Mouse (Mus musculus): ENCODE measurements around the gene Hist1h3d.
"Not testable (repeated sequence)": the region's sequence is repeated elsewhere in the genome, so short reads cannot be mapped to it uniquely, and the experiment has no call there.

The Hist1h3d gene

DNA sequence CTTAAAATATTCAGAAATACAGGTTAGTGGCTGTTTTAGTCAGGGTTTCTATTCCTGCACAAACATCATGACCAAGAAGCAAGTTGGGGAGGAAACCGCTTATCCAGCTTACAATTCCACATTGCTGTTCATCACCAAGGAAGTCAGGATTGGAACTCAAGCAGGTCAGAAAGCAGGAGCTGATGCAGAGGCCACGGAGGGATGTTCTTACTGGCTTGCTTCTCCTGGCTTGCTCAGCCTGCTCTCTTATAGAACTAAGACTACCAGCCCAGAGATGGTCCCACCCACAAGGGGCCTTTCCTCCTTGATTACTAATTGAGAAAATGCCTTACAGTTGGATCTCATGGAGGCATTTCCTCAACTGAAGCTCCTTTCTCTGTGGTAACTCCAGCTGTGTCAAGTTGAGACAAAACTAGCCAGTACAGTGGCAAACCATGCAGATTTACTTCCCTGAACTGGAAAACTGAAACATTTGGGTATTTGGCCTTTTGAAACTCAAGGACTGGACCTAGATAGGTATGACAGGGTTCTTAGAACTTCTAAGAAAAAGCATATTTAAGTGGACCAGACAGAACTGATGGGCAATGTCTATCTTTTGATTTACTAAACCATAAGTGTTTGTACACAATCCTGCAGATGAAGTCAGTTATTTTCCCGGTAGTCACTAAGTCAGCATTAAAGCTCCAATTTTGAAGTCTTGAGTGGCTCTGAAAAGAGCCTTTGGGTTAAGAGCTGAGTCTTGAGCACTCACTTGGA lies 33.2 kb upstream of the Hist1h3d start:
- peak; percentile 62 for DNase-seq (ENCODE audit: low read depth)

DNA sequence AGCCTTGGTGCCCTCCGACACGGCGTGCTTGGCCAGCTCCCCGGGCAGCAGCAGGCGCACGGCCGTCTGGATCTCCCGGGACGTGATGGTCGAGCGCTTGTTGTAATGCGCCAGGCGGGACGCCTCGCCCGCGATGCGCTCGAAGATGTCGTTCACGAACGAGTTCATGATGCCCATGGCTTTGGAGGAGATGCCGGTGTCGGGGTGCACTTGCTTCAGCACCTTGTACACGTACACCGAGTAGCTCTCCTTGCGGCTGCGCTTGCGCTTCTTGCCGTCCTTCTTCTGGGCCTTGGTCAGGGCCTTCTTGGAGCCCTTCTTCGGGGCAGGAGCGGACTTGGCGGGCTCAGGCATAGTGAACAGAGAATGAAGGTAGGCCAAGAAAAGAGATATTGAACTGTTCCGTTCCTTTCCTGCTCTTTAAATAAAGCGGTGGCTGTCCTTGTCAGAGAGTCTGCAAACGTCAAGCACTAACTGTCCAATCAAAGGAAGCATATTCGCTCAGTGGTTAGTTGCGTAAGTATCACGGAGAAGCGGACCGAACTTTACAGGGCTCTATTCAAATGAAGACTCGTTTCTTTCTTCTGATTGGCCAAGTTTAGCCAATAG lies 32.5 kb upstream of the Hist1h3d start, which contains the start of gene Hist1h2bh:
TSS of gene Hist1h2bh (minus strand) at position 394 of the 609 bp plus-strand sequence.
- peak; percentile 96 for DNase-seq (ENCODE audit: low read depth)

DNA sequence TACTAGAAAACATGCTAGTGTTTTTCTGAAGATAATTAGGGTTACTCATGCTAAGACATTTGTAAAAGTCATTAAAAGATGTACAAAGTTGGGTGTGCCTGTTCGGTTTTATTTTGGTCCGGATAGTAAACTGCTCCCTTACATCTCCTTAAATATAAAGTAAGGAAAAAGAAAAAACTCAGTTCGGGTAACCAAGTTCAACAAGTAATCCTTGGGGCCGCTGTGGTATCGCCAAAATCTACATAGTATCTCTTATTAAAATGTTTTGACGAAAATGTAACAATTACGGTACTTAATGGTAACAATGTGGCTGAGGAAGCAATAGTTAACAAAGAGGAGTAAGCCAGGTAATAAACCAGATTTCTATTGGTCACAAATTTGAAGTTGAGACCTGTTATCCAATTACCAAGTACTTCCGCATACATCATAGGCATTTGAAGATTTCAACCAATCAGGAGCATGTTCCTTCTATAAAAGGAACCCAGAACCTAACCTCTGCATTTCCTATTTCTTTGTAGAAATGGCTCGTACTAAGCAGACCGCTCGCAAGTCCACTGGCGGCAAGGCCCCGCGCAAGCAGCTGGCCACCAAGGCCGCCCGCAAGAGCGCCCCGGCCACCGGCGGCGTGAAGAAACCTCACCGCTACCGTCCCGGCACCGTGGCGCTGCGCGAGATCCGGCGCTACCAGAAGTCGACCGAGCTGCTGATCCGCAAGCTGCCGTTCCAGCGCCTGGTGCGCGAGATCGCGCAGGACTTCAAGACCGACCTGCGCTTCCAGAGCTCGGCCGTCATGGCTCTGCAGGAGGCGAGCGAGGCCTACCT lies 31.4 kb upstream of the Hist1h3d start, which contains the start of gene Hist1h3f:
TSS of gene Hist1h3f (plus strand) at position 88 of the 822 bp plus-strand sequence.
- DNase-seq (ENCODE audit: low read depth) = peak; percentile 97

DNA sequence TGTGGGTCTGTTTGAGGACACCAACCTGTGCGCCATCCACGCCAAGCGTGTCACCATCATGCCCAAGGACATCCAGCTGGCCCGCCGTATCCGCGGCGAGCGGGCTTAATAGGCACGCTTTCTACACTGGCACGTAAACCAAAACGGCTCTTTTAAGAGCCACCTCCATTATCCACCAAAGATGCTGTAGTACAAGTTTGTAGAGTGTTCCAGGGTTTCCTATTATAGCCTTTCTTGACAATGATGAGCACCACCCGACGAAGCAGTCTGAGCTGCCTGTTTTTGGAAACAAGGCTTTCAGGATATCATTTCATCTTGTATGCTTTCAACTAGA lies 30.8 kb upstream of the Hist1h3d start:
- peak; percentile 57 for DNase-seq (ENCODE audit: low read depth)

DNA sequence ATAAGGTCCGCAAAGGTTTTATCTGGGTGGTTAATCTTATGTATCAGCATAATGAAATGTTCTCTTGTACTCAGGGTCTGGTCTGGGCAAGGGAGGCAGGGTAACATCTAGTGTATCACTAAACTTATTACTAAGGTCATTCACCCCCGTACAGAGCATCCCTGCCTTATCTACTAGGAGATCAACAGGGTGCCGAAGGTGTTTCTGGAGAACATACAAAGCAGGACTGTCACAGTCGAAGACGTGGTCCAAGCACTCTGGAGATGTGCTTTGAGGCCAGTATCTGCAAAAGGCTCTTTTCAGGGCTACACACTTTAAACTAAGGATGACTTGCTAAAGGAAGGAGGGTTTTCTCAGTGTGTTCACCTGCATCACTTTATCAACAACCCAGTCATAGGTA lies 28.9 kb upstream of the Hist1h3d start:
- no peak for DNase-seq (ENCODE audit: low read depth)

DNA sequence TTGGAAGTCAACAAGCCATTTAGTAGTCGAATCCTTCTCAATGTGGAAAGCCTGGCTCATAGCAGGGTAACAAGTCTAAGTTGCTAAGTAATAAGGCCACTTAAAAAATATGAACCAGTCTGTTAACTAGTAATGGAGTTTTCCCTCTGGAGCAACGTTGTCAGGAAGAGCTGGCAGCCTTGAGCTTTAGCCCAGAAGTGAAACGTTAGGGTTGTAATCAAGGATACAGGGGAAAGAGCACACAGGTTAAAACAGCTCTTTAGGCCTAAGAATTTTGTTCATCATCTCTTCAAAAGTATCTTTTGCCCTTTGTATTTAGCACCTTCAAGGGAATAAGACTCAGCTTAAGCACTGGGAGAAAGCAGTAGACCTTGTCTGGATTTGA lies 24.8 kb upstream of the Hist1h3d start:
- no peak for DNase-seq (ENCODE audit: low read depth)

DNA sequence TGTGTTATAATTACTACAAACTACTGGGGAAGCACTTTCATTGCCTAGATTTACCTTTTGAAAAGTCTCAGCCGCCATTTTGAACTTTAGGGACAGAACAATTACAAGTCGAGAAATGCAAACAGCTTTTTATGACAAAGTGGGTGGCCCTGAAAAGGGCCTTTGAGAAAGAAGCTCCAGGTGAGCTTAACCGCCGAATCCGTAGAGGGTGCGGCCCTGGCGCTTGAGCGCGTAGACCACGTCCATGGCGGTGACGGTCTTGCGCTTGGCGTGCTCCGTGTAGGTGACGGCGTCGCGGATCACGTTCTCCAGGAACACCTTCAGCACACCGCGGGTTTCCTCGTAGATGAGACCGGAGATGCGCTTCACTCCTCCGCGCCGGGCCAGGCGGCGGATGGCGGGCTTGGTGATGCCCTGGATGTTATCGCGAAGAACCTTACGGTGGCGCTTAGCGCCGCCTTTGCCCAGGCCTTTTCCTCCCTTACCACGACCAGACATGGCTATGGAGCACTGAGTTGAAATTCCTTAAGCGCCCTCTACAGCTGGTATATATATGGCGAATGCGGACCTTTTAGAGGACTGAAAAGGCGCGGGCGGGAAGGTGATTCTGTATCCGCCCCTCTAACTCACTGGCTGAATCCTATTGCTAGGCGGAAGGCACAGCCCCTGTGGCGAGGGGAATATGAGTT lies 24.3 kb upstream of the Hist1h3d start, which contains the start of gene Hist1h4f:
TSS of gene Hist1h4f (minus strand) at position 503 of the 689 bp plus-strand sequence.
- DNase-seq (ENCODE audit: low read depth) = peak; percentile 93

DNA sequence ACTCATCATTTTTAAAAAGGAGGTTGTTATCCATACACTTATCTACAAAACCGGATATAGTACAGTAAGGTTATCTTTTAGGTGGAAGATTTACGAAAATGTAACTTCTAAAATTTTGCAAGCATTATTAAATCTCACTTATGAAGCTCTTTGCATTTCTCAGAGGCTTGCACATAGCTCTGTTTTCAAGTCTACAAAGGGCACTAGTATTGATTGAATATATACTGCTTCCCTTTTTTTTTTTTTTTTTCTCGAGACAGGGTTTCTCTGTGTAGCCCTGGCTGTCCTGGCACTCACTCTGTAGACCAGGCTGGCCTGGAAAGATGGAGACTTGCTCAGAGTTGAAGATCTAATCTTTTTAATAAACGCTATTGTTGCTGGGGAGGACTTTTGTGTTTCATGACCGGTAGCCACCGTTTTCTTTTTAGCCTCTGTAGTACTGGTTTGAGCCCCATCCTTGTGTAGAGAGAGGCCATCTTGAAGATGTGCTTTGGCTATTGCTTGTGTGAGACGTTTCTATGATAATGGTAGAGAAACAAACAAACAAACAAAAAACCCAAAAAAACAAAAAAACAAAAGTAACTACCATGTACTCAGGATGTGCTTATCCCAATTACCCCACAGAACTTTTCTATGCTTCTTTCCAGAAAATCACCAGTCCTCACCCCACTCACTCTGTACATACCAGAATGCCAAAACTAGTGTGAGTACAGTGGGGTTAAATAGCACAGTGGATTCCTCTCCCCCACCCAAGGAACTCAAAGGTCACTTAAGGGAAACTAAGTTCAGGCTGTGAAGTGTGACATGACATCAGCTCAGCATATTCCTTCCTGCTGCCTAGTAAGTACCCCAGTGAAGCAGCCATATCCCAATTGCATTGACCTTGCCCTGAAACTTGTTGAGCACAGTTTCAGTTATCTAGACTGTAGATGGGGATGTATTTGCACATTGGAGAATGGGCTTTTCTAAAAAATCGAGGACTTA lies 23.3 kb upstream of the Hist1h3d start:
- DNase-seq (ENCODE audit: low read depth) = peak; percentile 41

DNA sequence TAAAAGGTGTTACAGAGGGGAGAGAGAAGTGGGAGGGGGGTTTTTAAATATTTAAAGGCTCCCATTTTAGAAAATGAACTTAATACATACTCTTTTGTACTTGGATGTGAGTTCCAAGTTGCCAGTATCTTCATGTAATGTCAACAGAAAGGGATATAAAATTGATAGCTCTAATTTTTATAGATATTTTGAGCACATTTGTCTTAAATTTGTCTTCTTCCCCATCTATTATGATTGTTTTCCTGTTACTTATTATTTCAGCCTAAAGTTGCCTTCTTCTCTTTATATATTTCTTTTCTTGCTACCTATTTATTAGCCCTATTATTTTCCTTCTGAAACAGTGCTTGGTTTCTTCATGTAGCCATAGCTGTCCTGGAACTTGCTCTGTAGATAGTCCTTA lies 22.6 kb upstream of the Hist1h3d start, which contains the start of gene Hist1h1d:
TSS of gene Hist1h1d (plus strand) at position 301 of the 400 bp plus-strand sequence.
- no peak for DNase-seq (ENCODE audit: low read depth)

DNA sequence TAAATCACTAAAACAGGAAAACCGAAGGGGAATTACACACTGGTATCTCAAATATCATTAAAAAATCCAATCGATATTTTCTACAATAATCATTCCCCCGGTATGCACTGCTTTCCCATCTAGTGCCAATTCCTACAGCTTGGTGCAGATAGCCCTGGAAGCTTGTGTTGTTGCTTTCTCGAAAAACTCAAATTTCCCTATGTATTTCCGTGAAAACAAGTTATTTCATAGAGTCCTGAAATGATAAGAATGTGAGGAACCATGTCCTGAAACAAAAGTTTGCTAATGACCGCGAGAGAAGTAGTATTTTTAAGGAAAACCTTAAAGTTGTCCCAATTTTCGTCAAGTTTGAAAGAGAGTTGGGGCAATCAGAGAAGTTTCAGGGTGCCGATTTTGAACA lies 21.2 kb upstream of the Hist1h3d start:
- no peak for DNase-seq (ENCODE audit: low read depth)

DNA sequence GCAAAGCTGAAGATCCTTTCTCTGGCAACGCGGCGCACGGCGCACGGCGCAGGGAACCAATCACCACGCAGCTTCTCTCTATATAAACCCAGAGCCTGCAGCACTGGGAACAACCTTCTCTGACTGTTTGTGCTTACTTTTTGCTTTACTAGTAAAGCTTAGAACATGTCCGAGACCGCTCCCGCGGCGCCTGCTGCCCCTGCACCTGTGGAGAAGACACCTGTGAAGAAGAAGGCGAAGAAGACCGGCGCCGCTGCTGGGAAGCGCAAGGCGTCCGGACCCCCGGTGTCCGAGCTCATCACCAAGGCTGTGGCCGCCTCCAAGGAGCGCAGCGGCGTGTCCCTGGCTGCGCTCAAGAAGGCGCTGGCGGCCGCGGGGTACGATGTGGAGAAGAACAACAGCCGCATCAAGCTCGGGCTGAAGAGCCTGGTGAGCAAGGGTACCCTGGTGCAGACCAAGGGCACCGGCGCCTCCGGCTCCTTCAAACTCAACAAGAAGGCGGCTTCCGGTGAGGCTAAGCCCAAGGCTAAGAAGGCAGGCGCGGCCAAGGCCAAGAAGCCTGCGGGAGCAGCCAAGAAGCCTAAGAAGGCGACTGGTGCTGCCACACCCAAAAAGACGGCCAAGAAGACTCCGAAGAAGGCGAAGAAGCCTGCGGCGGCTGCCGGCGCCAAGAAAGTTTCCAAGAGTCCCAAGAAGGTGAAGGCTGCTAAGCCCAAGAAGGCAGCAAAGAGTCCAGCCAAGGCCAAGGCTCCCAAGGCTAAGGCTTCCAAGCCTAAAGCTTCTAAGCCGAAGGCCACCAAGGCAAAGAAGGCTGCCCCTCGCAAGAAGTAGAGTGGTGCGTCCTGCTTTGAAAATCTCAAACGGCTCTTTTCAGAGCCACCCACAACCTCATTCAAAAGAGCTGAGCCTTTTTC lies 20.4 kb upstream of the Hist1h3d start:
- DNase-seq (ENCODE audit: low read depth) = peak; percentile 88

DNA sequence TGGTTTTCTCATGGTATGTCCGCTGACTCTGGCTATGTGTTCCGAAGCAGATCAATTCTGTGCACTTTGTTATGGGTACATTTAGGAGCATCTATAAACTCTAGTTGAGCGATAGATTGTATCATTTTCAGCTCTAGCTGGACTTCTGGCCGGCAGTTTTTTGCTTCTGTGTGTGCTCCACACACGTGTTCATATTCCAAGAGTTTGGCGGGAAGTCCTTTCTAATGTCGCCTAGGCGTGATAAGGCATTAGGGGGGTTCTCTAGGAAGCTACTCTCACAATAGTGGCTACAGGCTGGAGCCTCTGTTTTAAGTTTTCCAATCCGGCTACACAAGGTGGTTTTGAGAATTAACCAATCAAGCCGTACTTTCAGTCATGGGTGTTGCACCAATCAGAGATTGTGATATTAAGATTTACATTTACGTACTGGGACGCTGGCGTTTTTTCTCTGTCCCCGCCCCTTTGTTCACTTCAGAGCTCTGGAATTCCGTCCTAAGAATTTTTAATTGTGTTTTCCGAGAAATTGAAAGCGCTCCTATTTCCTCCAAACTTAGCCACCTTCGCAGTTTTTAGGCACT lies 19.6 kb upstream of the Hist1h3d start:
- DNase-seq (ENCODE audit: low read depth) = peak; percentile 91

DNA sequence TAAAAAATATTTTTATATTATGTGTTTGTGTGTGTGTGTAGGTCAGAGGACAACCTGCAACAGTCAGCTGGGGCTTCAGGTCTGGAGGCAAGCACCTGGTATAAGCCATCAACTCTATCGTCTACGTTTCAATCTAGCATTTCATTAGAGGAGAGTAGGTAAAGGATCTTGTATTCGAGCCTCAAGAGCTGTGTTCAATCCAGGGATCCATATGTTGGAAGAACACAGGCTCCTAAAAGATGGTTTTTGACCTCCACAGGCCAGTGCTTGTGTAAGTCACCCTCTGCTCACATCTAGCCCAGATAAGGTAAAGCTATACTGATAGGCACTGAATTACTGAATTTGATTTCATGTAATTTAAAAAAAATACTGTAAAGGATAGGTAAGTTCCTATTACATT lies 18.7 kb upstream of the Hist1h3d start:
- no peak for DNase-seq (ENCODE audit: low read depth)

DNA sequence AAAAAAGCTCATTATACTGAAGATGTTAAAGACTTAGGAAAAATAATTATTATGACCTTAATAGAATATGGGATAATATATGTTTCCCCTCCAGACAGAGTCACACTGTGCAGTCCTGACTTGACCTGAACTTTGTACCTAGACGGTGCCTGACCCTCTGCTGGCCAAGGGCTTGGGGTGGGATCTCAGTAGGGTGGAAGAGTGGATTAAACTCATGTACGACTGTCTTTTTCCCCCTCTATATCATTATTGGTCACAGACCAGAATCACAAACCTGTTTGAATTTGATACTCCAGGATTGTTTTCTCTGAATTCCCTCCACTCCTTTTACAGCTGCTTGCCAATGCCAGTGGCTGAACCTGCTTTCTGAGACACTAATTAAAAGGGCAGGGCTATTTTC lies 14.9 kb upstream of the Hist1h3d start:
- DNase-seq (ENCODE audit: low read depth) = not testable (repeated sequence)

DNA sequence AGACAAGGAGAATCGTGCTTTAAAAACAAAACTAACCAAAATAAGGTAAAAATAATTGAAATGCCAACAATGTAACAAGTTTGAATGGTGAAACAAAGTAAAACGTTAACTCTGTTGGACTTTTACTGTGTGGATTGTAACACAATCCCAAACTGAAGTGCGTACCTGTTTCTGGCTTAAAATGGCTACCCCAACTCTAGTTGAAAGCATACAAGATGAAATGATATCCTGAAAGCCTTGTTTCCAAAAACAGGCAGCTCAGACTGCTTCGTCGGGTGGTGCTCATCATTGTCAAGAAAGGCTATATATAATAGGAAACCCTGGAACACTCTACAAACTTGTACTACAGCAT lies 14.1 kb upstream of the Hist1h3d start:
- not testable (repeated sequence) for DNase-seq (ENCODE audit: low read depth)

DNA sequence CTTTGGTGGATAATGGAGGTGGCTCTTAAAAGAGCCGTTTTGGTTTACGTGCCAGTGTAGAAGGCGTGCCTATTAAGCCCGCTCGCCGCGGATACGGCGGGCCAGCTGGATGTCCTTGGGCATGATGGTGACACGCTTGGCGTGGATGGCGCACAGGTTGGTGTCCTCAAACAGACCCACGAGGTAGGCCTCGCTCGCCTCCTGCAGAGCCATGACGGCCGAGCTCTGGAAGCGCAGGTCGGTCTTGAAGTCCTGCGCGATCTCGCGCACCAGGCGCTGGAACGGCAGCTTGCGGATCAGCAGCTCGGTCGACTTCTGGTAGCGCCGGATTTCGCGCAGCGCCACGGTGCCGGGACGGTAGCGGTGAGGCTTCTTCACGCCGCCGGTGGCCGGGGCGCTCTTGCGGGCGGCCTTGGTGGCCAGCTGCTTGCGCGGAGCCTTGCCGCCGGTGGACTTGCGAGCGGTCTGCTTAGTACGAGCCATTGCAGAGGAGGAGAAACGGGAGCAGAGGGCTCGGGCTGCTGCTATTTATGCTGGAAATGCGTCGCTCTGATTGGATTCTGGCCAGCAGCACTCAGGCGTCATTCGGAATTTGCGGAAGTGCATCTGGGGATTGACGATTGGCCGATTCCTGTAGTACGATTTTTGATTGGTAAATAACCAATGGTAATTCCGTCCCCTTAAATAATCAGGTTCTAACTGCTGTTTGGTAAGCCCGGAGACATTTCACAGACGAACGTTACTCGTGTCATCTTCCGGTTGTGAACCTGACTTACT lies 13.5 kb upstream of the Hist1h3d start, which contains the start of gene Hist1h3e:
TSS of gene Hist1h3e (minus strand) at position 487 of the 777 bp plus-strand sequence.
- peak; percentile 97 for DNase-seq (ENCODE audit: low read depth)

DNA sequence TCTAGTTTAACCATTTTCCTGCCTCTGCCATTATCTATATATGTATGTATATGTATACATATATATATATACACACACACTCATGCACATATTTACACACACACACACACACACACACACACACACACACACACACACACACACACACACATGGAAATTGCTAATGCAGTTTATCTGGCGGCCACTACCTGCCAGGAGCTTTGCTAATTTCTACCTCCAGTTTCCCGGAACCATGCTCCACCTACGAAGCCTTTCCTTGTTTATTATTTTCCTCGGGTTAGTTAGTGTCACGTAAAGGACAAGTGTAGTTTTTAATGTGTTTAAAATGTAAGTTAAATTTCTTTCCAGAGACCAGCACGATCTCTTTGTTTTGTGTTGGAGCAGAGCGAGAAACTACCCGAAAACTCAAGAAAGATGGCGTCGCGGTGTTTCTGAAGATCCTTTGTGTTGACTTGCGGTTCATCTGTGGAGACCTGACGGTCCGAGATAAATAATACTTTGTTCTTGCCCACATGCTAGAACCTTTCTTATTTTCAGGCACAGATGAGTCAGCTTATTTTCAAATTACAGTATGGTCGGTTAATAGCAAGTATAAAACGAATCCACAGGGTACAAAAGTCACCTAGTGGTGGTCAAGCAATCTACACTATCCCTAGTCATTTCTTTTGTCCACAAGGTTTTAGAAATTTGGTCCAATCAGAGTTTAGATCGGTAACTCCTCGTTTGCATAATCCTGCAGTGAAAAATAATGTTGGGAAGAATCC lies 12.7 kb upstream of the Hist1h3d start:
- peak; percentile 81 for DNase-seq (ENCODE audit: low read depth)

DNA sequence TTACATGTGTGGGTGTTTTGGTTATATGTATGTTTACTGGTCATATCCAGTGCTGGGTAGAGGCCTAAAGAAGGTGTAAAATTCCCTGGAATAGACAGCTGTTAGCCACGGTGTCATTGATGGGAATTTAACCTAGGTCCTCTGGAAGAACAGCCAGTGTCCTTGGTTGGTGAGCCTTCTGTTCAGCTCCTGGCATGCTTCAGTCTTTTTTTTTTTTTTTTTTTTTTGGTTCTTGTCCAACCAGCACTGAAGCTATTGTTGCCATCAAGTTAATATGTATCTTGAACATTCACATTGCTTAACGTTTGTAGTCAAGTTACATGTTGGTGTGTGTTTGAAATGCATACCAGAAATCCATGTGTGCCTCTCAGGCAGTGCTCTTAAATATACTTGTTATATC lies 11.1 kb upstream of the Hist1h3d start:
- DNase-seq (ENCODE audit: low read depth) = no peak
